Mouse (Mus musculus): ENCODE measurements around the gene Fam89b. TPM values are rescaled to one million over a fixed set of nuclear protein-coding genes. Genes with fewer than 3 reads are reported as not detected.

The Fam89b gene
- total RNA-seq, 1 experiment = 16.4 TPM

DNA sequence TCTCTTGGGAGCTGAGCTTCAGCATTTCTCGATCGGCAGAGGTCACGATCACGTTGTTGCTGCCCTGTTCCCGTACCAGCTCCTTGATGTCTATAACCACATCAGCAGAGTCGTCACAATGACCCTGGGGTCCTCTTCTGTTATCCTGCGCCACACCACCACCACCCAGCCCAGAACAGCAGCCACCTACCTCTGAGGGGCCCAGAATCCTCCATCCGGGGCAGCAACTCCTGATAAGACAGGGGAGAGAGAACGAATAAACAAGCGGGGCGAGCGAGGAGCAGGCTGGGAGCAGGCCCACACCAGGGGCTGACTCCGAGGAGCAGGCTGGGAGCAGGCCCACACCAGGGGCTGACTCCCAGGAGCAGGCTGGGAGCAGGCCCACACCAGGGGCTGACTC is 43.0 kb downstream of the Fam89b start:
- peaks cover 44% of the 10 kb centered on the region for H3K36me3 ChIP-seq (ENCODE audit: control insufficient read depth, insufficient read depth, low read length, poor library complexity, severe bottlenecking)
- in situ Hi-C loops (cut with MboI; ENCODE audit: low sequenced_read_pairs in 2 of 2, unreplicated experiment in 2 of 2) = no loop called here
- H3K9ac ChIP-seq (ENCODE audit: insufficient read depth, low read depth, low read length, poor library complexity, severe bottlenecking) = no peak overlapping the region
- TF ChIP-seq ZC3H11A (IDR thresholded peaks at IDR 0.05; ENCODE audit: borderline replicate concordance, low read depth, low read length) = no peak
- TF ChIP-seq HCFC1 (IDR thresholded peaks at IDR 0.05; ENCODE audit: borderline replicate concordance, insufficient read depth, low read length) = no peak
- no peak for TF ChIP-seq CHD2 (IDR thresholded peaks at IDR 0.05; ENCODE audit: low read depth, low read length)
- TF ChIP-seq ZNF384 (IDR thresholded peaks at IDR 0.05; ENCODE audit: low read depth, low read length) = no peak
- no peak for TF ChIP-seq MAFK (IDR thresholded peaks at IDR 0.05; ENCODE audit: insufficient read depth, low read depth, low read length)
- peaks cover 4 to 13% of the 10 kb centered on the region in 2 experiments; a peak in 2 of 4 replicates for H3K4me1 ChIP-seq (ENCODE audit: control insufficient read depth in 2 of 2, insufficient read depth in 2 of 2, low read length in 2 of 2, poor library complexity in 1 of 2)
- H3K9me3 ChIP-seq (ENCODE audit: control insufficient read depth, insufficient read depth, low read depth, low read length) = no peaks in the 10 kb centered on the region
- no peak for DNase-seq (ENCODE audit: low read depth, low spot score)
- no peak overlapping the region for H3K27ac ChIP-seq (ENCODE audit: insufficient read depth, low read depth, low read length, poor library complexity, severe bottlenecking)
- no peak overlapping the region for H3K4me3 ChIP-seq (ENCODE audit: insufficient read depth in 1 of 2, low read depth in 1 of 2, low read length in 2 of 2, poor library complexity in 1 of 2, severe bottlenecking in 1 of 2)

- Histone ChIP-seq H3K4me1 (ENCODE audit: control insufficient read depth in 2 of 2, insufficient read depth in 2 of 2, low read length in 2 of 2, poor library complexity in 1 of 2) (peaks cover 4 to 13% of the 10 kb centered on the region in 2 experiments; a peak in 2 of 4 replicates), H3K9ac (ENCODE audit: insufficient read depth, low read depth, low read length, poor library complexity, severe bottlenecking) (no peak overlapping the region), H3K9me3 (ENCODE audit: control insufficient read depth, insufficient read depth, low read depth, low read length) (no peaks in the 10 kb centered on the region), H3K4me3 (ENCODE audit: insufficient read depth in 1 of 2, low read depth in 1 of 2, low read length in 2 of 2, poor library complexity in 1 of 2, severe bottlenecking in 1 of 2) (no peak overlapping the region), H3K27ac (ENCODE audit: insufficient read depth, low read depth, low read length, poor library complexity, severe bottlenecking) (no peak overlapping the region), H3K36me3 (ENCODE audit: control insufficient read depth, insufficient read depth, low read length, poor library complexity, severe bottlenecking) (peaks cover 45% of the 10 kb centered on the region)
- no peak for TF ChIP-seq ZC3H11A (IDR thresholded peaks at IDR 0.05; ENCODE audit: borderline replicate concordance, low read depth, low read length)
- no peak for TF ChIP-seq CHD2 (IDR thresholded peaks at IDR 0.05; ENCODE audit: low read depth, low read length)
- no peak for TF ChIP-seq ZNF384 (IDR thresholded peaks at IDR 0.05; ENCODE audit: low read depth, low read length)
- TF ChIP-seq MAFK (IDR thresholded peaks at IDR 0.05; ENCODE audit: insufficient read depth, low read depth, low read length) = no peak
- TF ChIP-seq HCFC1 (IDR thresholded peaks at IDR 0.05; ENCODE audit: borderline replicate concordance, insufficient read depth, low read length) = no peak
- in situ Hi-C loops (cut with MboI; ENCODE audit: low sequenced_read_pairs in 2 of 2, unreplicated experiment in 2 of 2) = no loop called here
- DNase-seq (ENCODE audit: low read depth, low spot score) = no peak
Observed at GRCm38 (mm10) chr19:5685861-5686260, 43.6 kb downstream of the Fam89b start.

- H3K36me3 ChIP-seq (ENCODE audit: control insufficient read depth, insufficient read depth, low read length, poor library complexity, severe bottlenecking) = peaks cover 44% of the 10 kb centered on the region
- no peak overlapping the region for H3K27ac ChIP-seq (ENCODE audit: insufficient read depth, low read depth, low read length, poor library complexity, severe bottlenecking)
- H3K4me3 ChIP-seq (ENCODE audit: insufficient read depth in 1 of 2, low read depth in 1 of 2, low read length in 2 of 2, poor library complexity in 1 of 2, severe bottlenecking in 1 of 2) = no peak overlapping the region
- H3K9ac ChIP-seq (ENCODE audit: insufficient read depth, low read depth, low read length, poor library complexity, severe bottlenecking) = no peak overlapping the region
- no peak for DNase-seq (ENCODE audit: low read depth, low spot score)
- no peaks in the 10 kb centered on the region for H3K9me3 ChIP-seq (ENCODE audit: control insufficient read depth, insufficient read depth, low read depth, low read length)
- TF ChIP-seq HCFC1 (IDR thresholded peaks at IDR 0.05; ENCODE audit: borderline replicate concordance, insufficient read depth, low read length) = no peak
- no peak for TF ChIP-seq ZC3H11A (IDR thresholded peaks at IDR 0.05; ENCODE audit: borderline replicate concordance, low read depth, low read length)
- no peak for TF ChIP-seq ZNF384 (IDR thresholded peaks at IDR 0.05; ENCODE audit: low read depth, low read length)
- no peak for TF ChIP-seq MAFK (IDR thresholded peaks at IDR 0.05; ENCODE audit: insufficient read depth, low read depth, low read length)
- TF ChIP-seq CHD2 (IDR thresholded peaks at IDR 0.05; ENCODE audit: low read depth, low read length) = no peak
- in situ Hi-C loops (cut with MboI; ENCODE audit: low sequenced_read_pairs in 2 of 2, unreplicated experiment in 2 of 2) = no loop called here
- H3K4me1 ChIP-seq (ENCODE audit: control insufficient read depth in 2 of 2, insufficient read depth in 2 of 2, low read length in 2 of 2, poor library complexity in 1 of 2) = peaks cover 4 to 10% of the 10 kb centered on the region in 2 experiments; a peak in 2 of 4 replicates
Observed at GRCm38 (mm10) chr19:5685431-5685830, 44.0 kb downstream of the Fam89b start.

DNA sequence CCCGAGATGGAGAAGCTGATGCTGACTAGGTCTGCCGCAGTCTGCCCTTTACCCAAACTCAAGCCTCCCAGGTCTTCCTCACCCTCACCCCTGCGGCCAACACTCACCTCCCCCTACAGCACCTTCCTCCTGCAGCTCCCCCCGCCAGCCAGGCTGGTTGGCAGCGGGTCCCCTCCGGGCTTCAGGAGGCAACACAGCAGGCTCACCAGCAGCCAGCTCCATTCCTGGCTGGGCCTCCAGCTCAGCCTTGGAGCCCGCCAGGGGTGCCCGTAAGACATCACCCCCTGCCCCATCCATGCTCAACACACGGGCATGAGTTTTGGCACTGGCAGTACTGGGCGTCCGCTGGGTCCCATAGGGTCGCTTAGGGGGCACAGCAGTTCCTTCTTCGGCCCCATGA is 44.5 kb downstream of the Fam89b start:
- 0 out of 4 replicates have a peak overlapping the region, but pooled peaks of 1 of the 2 experiments have one; percentile 2 for H3K4me3 ChIP-seq (ENCODE audit: insufficient read depth in 1 of 2, low read depth in 1 of 2, low read length in 2 of 2, poor library complexity in 1 of 2, severe bottlenecking in 1 of 2)
- no peak overlapping the region for H3K27ac ChIP-seq (ENCODE audit: insufficient read depth, low read depth, low read length, poor library complexity, severe bottlenecking)
- peaks cover 4 to 6% of the 10 kb centered on the region in 2 experiments; a peak in 2 of 4 replicates for H3K4me1 ChIP-seq (ENCODE audit: control insufficient read depth in 2 of 2, insufficient read depth in 2 of 2, low read length in 2 of 2, poor library complexity in 1 of 2)
- DNase-seq (ENCODE audit: low read depth, low spot score) = no peak
- in situ Hi-C loops (cut with MboI; ENCODE audit: low sequenced_read_pairs in 2 of 2, unreplicated experiment in 2 of 2) = no loop called here
- H3K9ac ChIP-seq (ENCODE audit: insufficient read depth, low read depth, low read length, poor library complexity, severe bottlenecking) = no peak overlapping the region
- H3K9me3 ChIP-seq (ENCODE audit: control insufficient read depth, insufficient read depth, low read depth, low read length) = no peaks in the 10 kb centered on the region
- TF ChIP-seq MAFK (IDR thresholded peaks at IDR 0.05; ENCODE audit: insufficient read depth, low read depth, low read length) (no peak), ZC3H11A (IDR thresholded peaks at IDR 0.05; ENCODE audit: borderline replicate concordance, low read depth, low read length) (no peak), HCFC1 (IDR thresholded peaks at IDR 0.05; ENCODE audit: borderline replicate concordance, insufficient read depth, low read length) (no peak), CHD2 (IDR thresholded peaks at IDR 0.05; ENCODE audit: low read depth, low read length) (no peak), ZNF384 (IDR thresholded peaks at IDR 0.05; ENCODE audit: low read depth, low read length) (no peak)
- H3K36me3 ChIP-seq (ENCODE audit: control insufficient read depth, insufficient read depth, low read length, poor library complexity, severe bottlenecking) = peaks cover 44% of the 10 kb centered on the region

All from ES-E14 (cell line).